Mouse (Mus musculus) midbrain, postnatal 0 days (tissue): ENCODE measurements around the gene Pabpn1l. TPM values are rescaled to one million over a fixed set of nuclear protein-coding genes. Genes with fewer than 3 reads are reported as not detected.

Source experiments
- ATAC-seq: fragments of 200-750 bp; cut with Nextera tagmentation; 2 replicates; pipeline ENCODE4 v1.8.0; 2017; ENCODE audit warnings: moderate number of reproducible peaks, mild to moderate bottlenecking, moderate TSS enrichment, moderate library complexity; ENCODE audit not compliant: low FRiP score
- DNase-seq: peaks from one replicate; pipeline ENCODE4 v3.0.0-alpha.2; 2015; ENCODE audit warnings: low spot score
- H3K27ac ChIP-seq: fragments of 300-500 bp; sonication (generic); 2 replicates; pipeline ENCODE4 v1.5.1; 2014; ENCODE audit warnings: low read depth, mild to moderate bottlenecking, low read length, mixed read lengths
- H3K27me3 ChIP-seq: fragments of 300-500 bp; sonication (generic); 2 replicates; pipeline ENCODE4 v1.6.1; 2014; ENCODE audit warnings: low read length, control low read depth, mixed read lengths; ENCODE audit not compliant: insufficient read depth
- H3K36me3 ChIP-seq: fragments of 300-500 bp; sonication (generic); 2 replicates; pipeline ENCODE4 v1.6.1; 2014; ENCODE audit warnings: low read length, control low read depth, mixed read lengths; ENCODE audit not compliant: insufficient read depth
- H3K4me1 ChIP-seq: fragments of 300-500 bp; sonication (generic); 2 replicates; pipeline ENCODE4 v1.6.1; 2014; ENCODE audit warnings: mild to moderate bottlenecking, control low read depth, antibody characterized with exemption, low read length, mixed read lengths; ENCODE audit not compliant: insufficient read depth
- H3K4me2 ChIP-seq: fragments of 300-500 bp; sonication (generic); 2 replicates; pipeline ENCODE4 v1.6.1; 2014; ENCODE audit warnings: low read depth, mild to moderate bottlenecking, low read length, mixed read lengths; ENCODE audit not compliant: poor library complexity, severe bottlenecking
- H3K4me3 ChIP-seq: fragments of 300-500 bp; sonication (generic); 2 replicates; pipeline ENCODE4 v1.5.1; 2014; ENCODE audit warnings: low read depth, mild to moderate bottlenecking, low read length, moderate library complexity
- H3K9ac ChIP-seq: fragments of 300-500 bp; sonication (generic); replicated peaks from 2 replicates; pipeline ENCODE4 v1.6.1; 2014; ENCODE audit warnings: mild to moderate bottlenecking, low read length, moderate library complexity, mixed read lengths; ENCODE audit not compliant: poor library complexity, severe bottlenecking
- H3K9me3 ChIP-seq: fragments of 300-500 bp; sonication (generic); 2 replicates; pipeline ENCODE4 v1.6.1; 2016; ENCODE audit warnings: low read length, control low read depth
- CTCF ChIP-seq: IDR thresholded peaks from 2 replicates; pipeline ENCODE4 v1.5.1; 2016; ENCODE audit warnings: antibody characterized with exemption, mild to moderate bottlenecking
- WGBS: fragments of 180-500 bp; shearing (Covaris S2); extraction: QIAGEN DNeasy Blood & Tissue Kit; methylation state at CpG from one replicate; pipeline ENCODE4 v1.1.7; 2014; 5-methylcytosine and 5-hydroxymethylcytosine counted together
- polyA plus RNA-seq: library from polyadenylated mRNA; unstranded; fragments of >200 nt; fragmentation: Nextera tagmentation; extraction: Ambion mirVana; gene quantifications from 2 replicates; pipeline ENCODE4 v1.2.1, GENCODE M21; 2015
- total RNA-seq: library from RNA; depleted of rRNA; stranded (reverse); fragments of >200 nt; gene quantifications from 2 replicates; pipeline ENCODE4 v1.2.3, GENCODE M21; 2014

Pabpn1l gene
- total and polyA plus RNA-seq, 2 experiments from 2014 or later, result not detected

DNA sequence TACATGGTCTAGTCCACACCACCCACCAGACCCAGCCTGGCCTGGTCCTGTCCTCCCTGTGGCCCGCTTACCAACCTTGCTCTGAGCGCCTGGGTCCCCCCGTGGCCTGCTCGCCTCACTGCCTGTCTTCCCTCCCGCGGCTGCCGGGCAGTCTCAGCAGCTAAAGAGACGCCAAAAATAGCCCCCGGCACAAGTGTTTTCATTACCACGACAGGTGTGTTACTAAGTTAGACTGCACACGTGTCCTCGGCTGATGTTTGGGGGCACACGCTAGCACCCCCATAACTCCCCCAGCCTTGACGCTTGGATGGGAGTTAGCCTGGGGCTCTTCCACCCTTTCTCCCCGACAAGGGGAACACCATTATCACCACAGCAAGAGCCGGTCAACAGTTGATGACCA is 23.8 kb upstream of the Pabpn1l start:
- no peak overlapping the region for H3K9ac ChIP-seq
- TF ChIP-seq CTCF, result no peak
- H3K36me3 ChIP-seq, result peaks cover 34% of the 10 kb centered on the region
- DNase-seq, result no peak
- no peaks in the 10 kb centered on the region for H3K9me3 ChIP-seq
- no peaks in the 10 kb centered on the region for H3K27me3 ChIP-seq
- no peak overlapping the region for H3K4me2 ChIP-seq
- H3K27ac ChIP-seq, result no peak overlapping the region
- 90% methylated on average over 16 of the region's 16 CpGs for WGBS
- ATAC-seq, result no peak
- H3K4me1 ChIP-seq, result no peaks in the 10 kb centered on the region
- H3K4me3 ChIP-seq, result no peak overlapping the region

GRCm38 (mm10) chr8:122644175-122644954 is 21.8 kb upstream of the Pabpn1l start:
- no peak for DNase-seq
- H3K27me3 ChIP-seq, result no peaks in the 10 kb centered on the region

DNA sequence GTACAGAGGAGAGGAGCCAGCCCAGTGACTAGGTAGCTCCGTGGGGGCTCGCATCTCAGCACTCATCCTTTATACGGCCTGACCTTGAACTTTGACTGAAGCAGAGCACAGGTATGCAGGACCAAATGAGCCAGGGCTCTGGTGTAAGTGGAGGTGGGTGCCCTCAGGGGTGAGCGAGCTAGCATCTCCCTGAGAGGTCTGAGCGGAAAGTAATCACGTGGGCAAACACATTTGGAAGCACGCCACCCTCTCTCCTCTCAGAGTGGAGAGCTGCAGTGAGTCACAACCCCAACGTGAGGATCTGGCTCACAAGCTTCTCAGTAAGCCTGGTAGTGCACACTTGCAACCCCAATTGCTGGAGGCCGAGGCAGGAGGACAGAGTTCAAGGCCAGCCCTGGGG is 19.5 kb upstream of the Pabpn1l start:
- peaks cover 40% of the 10 kb centered on the region for H3K36me3 ChIP-seq
- H3K4me3 ChIP-seq, result no peak overlapping the region
- no peaks in the 10 kb centered on the region for H3K9me3 ChIP-seq
- WGBS, result 73% methylated on average over 9 of the region's 9 CpGs
- H3K27me3 ChIP-seq, result no peaks in the 10 kb centered on the region
- ATAC-seq (no peak), DNase-seq (no peak)
- no peak for TF ChIP-seq CTCF
- H3K4me1 ChIP-seq, result no peaks in the 10 kb centered on the region
- H3K9ac ChIP-seq, result no peak overlapping the region
- H3K4me2 ChIP-seq, result no peak overlapping the region
- H3K27ac ChIP-seq, result no peak overlapping the region

More at GRCm38 (mm10) chr8:122644175-122644954, 21.8 kb upstream of the Pabpn1l start:
- 73% methylated on average over 6 of the region's 6 CpGs for WGBS
- no peak for ATAC-seq
- Histone ChIP-seq H3K9ac (no peak overlapping the region), H3K27ac (no peak overlapping the region), H3K4me3 (no peak overlapping the region), H3K4me1 (no peaks in the 10 kb centered on the region), H3K36me3 (peaks cover 29% of the 10 kb centered on the region), H3K9me3 (no peaks in the 10 kb centered on the region), H3K4me2 (no peak overlapping the region)
- no peak for TF ChIP-seq CTCF

- Histone ChIP-seq H3K9me3 (no peaks in the 10 kb centered on the region), H3K4me1 (no peaks in the 10 kb centered on the region), H3K36me3 (peaks cover 36% of the 10 kb centered on the region), H3K9ac (no peak overlapping the region), H3K4me2 (no peak overlapping the region), H3K27ac (no peak overlapping the region), H3K27me3 (no peaks in the 10 kb centered on the region), H3K4me3 (no peak overlapping the region)
- 89% methylated on average over 15 of the region's 15 CpGs for WGBS
- DNase-seq (no peak), ATAC-seq (no peak)
- no peak for TF ChIP-seq CTCF
Observed at GRCm38 (mm10) chr8:122641406-122641805, 18.9 kb upstream of the Pabpn1l start.

GRCm38 (mm10) chr8:122640825-122641224 is 18.3 kb upstream of the Pabpn1l start:
- no peak overlapping the region for H3K27ac ChIP-seq
- H3K4me1 ChIP-seq, result no peaks in the 10 kb centered on the region
- no peak overlapping the region for H3K4me2 ChIP-seq
- H3K4me3 ChIP-seq, result no peak overlapping the region
- H3K9ac ChIP-seq, result no peak overlapping the region
- no peak for ATAC-seq
- DNase-seq, result no peak
- WGBS, result 87% methylated on average over 4 of the region's 4 CpGs
- H3K9me3 ChIP-seq, result no peaks in the 10 kb centered on the region
- peaks cover 31% of the 10 kb centered on the region for H3K36me3 ChIP-seq
- no peak for TF ChIP-seq CTCF
- no peaks in the 10 kb centered on the region for H3K27me3 ChIP-seq

DNA sequence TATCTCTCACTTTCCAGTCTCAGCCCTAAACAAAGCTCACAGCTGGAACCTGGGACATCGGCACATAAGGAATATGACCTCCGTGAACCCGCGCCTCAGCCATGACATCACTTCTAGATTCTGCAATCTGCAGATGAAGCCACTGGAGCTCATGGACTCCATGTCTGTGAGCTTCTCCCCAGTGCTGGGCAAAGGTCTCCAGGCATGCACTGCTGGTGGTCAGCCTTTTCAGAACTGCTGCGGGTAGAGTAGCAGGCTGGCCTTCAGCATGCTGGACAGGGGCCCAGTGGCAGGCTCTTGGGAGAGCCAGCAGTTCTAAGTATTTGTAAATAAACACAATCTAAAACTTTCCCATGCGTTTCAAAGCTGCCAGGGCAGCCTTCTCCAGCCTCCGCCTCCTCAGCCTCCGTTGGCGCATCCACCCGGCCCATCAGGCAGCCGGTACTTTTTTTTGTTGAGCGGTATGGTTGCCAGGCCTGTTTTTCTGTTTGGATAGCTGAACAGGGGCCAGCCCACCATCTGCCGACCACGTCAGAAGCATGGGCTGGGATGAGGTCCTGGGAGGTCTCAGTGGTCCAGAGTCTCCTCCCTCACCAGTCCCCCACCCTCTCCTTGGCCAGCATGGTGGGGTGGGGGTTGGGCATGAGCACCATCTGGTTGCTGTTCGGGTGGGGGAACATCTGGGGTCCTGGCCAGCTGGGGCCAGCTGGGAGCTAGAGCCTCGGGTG is 17.1 kb upstream of the Pabpn1l start:
- 44% methylated on average over 16 of the region's 16 CpGs for WGBS

More for the DNA sequence above, 17.1 kb upstream of the Pabpn1l start:
- Histone ChIP-seq H3K9ac (no peak overlapping the region), H3K4me2 (no peak overlapping the region), H3K4me1 (no peaks in the 10 kb centered on the region), H3K27me3 (no peaks in the 10 kb centered on the region), H3K27ac (no peak overlapping the region), H3K9me3 (no peaks in the 10 kb centered on the region), H3K4me3 (no peak overlapping the region), H3K36me3 (peaks cover 36% of the 10 kb centered on the region)
- TF ChIP-seq CTCF, result no peak
- ATAC-seq, result peak; percentile 57; the same call in 1 of the 2 replicates
- peak; percentile 83 for DNase-seq
